Mouse (Mus musculus) c-Kit-positive CD71-positive TER-119-positive erythroid progenitor cells, embryonic 14.5 days (primary cell): ENCODE results near the gene Naa10.

Experiments
- DNase-seq: peaks from one replicate; pipeline ENCODE4 v3.0.0-alpha.2; 2013; ENCODE audit warnings: low spot score

Gene Naa10

DNA sequence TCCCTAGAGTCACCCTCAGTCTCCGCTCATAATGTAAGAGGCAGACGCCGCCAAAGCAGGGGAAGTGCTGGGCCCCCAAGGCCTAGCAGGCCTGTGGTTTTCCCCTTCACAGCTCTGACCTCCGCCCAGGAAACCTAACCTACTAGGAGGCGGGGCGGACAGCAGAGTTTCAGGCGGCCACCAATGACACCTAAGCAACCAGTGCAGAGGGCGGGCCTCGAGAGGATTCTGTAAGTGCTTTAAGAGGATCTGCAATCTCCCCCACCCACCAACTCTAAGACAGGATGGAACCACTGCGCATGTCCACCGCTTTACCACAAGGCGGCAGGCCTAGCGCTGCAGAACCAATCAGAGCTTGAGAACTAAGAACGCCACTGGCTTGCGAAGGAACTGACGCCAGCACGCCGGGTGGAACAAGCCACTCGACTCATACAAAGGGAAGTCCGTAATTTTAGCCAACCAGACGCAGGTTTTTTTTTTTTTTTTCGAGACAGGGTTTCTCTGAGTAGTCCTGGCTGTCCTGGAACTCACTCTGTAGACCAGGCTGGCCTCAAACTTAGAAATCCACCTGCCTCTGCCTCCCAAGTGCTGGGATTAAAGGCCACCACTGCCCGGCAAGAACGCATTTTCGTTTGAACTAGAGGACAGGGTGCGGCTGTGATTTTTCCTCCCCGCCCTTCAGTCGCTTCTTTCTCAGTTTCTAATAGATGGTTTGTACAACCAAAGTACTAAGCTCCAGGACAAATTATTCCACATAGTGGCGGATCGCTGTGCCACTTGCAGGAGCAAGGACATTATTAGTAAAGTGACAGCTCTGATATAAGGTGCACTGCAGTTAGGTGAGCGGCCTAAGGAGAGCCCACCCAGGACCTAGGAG, 6.7 kb downstream of the Naa10 start:
- DNase-seq = peak; percentile 89

DNA sequence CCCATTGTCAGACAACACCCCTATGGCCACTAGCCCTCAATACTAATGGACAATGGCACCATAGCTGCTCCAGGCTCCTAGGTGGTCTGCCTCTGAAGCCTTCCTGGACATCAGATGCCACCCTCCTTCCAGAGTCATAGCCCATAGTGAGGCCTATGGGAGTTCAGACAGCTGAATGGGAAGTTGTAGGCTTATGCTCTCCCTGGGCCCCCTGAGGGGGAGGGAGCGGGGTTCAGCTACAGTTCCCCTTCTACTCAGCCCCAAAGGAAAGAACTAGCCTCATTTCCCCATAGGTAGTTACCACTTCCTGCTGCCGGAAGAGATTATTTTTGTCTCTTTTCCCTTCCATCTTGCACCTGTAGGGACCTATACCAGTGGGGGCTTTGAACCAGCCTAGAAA, 10.2 kb downstream of the Naa10 start:
- DNase-seq = no peak

GRCm38 (mm10) chrX:73911156-73911555, 10.6 kb downstream of the Naa10 start:
- DNase-seq = no peak

GRCm38 (mm10) chrX:73910451-73910850, 11.3 kb downstream of the Naa10 start:
- DNase-seq = no peak

GRCm38 (mm10) chrX:73910049-73910448, 11.7 kb downstream of the Naa10 start:
- DNase-seq = no peak

GRCm38 (mm10) chrX:73897959-73898358, 23.8 kb downstream of the Naa10 start:
- DNase-seq = no peak

DNA sequence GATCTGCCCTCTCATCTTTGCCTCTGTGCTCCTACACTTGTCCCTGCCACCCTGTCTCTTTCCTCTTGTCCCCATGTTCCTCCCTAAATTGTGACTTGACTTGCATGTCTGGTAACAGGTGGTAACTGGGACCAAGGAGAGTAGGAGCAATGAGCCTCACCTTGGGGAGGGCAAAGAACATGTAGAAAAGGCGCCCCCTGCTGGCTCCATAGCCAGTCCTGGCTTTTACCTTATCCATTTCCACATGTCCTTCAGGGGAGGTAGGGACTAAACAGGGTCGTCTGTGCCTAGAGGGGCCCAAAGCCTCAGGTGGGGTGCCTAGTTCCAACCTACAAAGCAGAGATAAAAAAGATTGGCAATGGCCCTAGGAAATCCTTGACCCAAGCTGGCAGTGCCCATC, 26.0 kb downstream of the Naa10 start, which contains the start of gene L1cam:
TSS of gene L1cam (minus strand) at position 387 of the 400 bp plus-strand sequence.
- DNase-seq = no peak

GRCm38 (mm10) chrX:73892833-73893232, 28.9 kb downstream of the Naa10 start:
- DNase-seq = no peak

GRCm38 (mm10) chrX:73891551-73892152, 30.1 kb downstream of the Naa10 start, which contains the start of gene Avpr2:
Gene Avpr2, plus strand, starts transcription at chrX:73892102.
- no peak for DNase-seq

DNA sequence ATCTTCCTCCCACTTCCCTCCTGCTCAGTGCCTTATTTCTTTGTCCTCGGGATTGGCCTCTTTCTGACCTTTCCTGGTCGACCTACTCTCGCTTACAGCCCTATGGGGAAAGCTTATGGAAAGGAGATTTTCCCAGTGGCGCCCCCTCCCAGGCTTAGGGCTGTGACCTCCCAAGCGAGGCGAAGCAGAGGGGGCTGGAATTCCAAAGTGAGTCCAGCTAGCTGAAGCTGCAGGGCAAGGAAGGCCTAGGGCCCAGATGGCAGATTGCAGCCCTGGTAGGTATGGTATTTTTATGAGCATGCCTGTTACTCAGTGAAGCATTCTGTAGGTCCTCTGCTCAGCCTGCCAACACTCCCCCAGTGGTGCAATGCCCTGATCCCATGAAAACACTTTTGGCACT, 40.3 kb downstream of the Naa10 start:
- no peak for DNase-seq

DNA sequence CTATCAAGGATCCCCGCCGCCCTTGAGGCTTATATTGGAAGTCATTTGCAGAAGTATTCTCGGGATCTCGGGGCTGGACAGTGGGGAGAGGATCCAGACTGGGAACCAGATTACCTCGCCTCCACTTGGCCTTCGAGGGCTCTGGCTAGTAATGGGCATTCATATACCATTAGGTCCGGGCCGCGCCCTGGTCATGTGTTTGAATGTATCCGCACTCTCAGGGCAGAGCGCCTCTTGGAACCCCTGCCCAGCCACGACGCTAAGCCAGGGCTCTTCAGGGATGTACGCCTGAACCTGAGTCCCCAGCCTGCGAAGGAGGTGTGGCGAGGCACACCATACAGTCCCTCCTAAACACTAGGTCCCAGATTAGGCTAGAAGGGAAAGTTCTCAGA, 40.7 kb downstream of the Naa10 start:
- DNase-seq = no peak

DNA sequence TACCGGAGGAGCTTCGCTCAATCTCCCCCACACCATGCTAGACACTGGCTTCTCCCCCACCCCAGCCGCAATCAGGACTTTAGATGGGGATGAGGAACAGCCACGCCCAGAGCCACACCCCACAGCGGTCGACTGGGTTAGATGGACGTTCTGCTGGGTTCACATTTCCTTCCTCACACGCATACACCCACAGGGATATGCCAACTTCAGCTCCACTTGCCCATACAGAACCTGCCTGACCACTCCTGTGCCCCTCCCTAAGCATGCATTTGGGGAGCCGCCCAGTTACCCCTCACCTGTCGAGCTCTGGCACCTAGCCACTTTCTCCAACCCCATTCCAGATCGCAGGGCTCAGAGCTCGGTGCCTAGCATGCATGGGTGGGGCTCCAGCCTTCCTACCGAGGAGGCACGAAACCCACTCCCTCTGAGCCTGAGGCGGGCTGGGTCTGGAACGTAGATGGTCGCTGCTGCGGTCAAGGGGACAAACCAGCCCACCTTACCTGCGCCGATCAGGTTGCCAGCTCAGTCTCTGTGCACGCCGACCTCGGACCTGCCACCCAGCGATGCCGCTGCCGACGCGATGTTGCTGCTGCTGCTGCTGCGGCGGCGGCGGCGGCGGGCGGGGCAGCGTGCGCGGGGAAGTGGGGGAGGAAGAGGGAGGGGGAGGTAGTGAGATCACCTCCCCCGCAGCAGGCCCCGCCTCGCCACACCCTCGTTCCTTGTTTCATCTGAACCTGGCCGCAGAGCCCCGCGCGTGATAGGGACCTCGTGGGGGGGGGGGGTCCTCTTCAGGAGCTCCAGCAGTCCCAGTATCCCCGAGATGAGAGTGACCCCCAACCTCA, 41.3 kb downstream of the Naa10 start:
- DNase-seq = no peak

GRCm38 (mm10) chrX:73877014-73877413, 44.7 kb downstream of the Naa10 start:
- DNase-seq = no peak

DNA sequence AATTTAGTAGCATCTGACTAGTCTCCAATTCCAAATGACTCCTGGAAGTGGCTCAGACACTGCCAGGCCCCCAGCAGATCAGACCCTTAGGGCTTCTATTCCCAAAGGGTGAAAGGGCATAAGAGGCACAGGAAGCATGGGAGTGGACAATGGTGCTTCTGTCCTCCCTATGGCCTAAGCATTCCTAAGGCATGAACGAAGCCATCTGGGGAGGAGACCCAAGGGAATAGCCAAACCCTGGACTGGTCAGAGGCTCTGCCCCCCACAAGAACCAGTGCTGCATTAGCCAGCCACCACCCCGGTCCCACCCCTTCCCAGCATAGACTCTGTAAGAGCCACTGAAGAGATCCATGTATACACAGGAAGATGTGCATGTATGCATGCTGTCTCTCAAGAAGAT, 45.9 kb downstream of the Naa10 start:
- DNase-seq = no peak

- DNase-seq = no peak
Observed at GRCm38 (mm10) chrX:73871956-73872355, 49.8 kb downstream of the Naa10 start.

DNA sequence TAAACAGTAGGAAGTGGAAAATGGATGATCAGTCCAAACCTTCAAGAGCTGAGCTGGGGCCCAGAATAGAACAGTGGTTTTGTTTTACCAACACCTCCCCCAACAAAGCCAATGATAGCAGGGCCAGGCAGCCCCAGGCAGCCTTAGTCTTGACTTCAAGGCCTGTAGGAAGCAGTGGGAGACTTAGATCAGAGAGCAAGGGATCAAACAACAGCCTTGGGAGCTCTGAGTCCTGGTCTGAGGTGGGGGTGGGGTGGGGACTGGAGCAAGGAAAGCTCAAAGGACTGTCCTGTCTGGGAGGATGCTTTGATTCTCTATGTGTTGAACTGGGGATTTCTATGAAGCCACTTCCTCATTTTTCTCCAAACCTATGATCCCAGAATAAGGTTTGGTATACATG, 50.3 kb downstream of the Naa10 start:
- DNase-seq = no peak

DNA sequence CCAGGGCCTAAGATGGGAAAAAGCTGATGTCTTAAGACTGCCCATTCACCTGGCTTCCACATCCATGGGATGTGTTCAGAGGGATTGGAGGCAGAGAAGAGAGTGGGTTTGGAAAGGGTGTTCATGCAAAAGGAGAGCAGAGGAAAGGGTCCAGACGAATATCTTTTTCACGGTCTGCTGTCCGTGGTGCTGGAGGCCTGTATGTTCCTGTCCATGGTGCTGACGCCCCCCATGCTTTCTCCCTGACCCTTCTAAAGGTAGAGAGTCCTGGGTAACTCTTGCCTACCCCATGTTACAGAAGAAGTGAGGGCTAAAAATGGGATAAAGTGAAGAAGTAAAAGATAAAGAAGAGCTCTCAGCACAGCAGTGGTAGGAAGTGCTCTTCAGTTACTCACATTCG, 52.4 kb downstream of the Naa10 start:
- peak; percentile 40 for DNase-seq

- DNase-seq = peak; percentile 44
Observed at GRCm38 (mm10) chrX:73867852-73868251, 53.9 kb downstream of the Naa10 start.

DNA sequence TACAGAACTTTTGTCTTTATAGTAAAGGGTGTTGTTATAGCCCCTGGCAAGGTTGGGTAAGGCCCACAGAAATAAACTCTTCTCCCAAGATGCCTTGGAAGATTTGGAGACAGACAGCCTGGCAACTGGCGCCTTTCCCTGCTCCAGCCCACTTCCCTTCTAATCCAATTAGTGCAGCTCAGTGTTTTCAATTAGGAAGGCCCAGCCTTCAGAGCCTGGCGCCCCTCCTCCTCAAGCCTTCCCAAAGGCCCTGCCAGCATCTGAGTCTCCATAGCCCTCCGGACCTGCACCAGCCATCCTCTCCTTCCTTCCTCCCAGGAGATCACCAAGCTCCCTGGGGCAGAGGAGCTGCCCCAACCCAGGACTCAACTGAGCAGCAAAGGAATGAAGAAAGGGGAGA, 54.5 kb downstream of the Naa10 start:
- DNase-seq = no peak
